Mouse (Mus musculus) E14TG2a.4 (cell line): ENCODE measurements around the gene Retreg3.

Experiments used
- CTCF ChIP-seq: conservative IDR thresholded peaks from 2 replicates; pipeline ENCODE4 v1.5.1; 2014; ENCODE audit warnings: low read length
- NANOG ChIP-seq: IDR thresholded peaks from 2 replicates; pipeline ENCODE4 v1.6.1; 2014; ENCODE audit warnings: borderline replicate concordance, low read length, mixed read lengths
- POU5F1 ChIP-seq: IDR thresholded peaks from 2 replicates; pipeline ENCODE4 v1.6.1; 2014; ENCODE audit warnings: low read length, borderline replicate concordance

GRCm38 (mm10) chr11:101141088-101141487 is 21.4 kb upstream of the Retreg3 start:
- TF ChIP-seq POU5F1 (no peak), CTCF (no peak), NANOG (no peak)
